Mouse (Mus musculus): Measurements from ENCODE around the gene Hist3h2ba.

GRCm38 (mm10) chr11:58947306-58947705, 1.4 kb upstream of the Hist3h2ba start:
- TF ChIP-seq CTCF (IDR thresholded peaks at IDR 0.05) = no peak
- TF ChIP-seq EP300 (IDR thresholded peaks at IDR 0.05) = no peak

All from lung, postnatal 0 days (tissue).